Mouse (Mus musculus) bone marrow, adult 2 months (tissue): ENCODE results near the gene Taok3.

Experiments
- CTCF ChIP-seq: fragments of 200-500 bp; IDR thresholded peaks from 2 replicates; pipeline ENCODE4 v1.5.1; 2011; ENCODE audit warnings: low read length, control low read depth; ENCODE audit not compliant: control insufficient read depth, insufficient read depth
- POLR2A ChIP-seq: fragments of 200-500 bp; IDR thresholded peaks from 2 replicates; pipeline ENCODE4 v1.6.1; 2011; ENCODE audit warnings: low read depth, mild to moderate bottlenecking, control low read depth, low read length, borderline replicate concordance; ENCODE audit not compliant: control insufficient read depth

DNA sequence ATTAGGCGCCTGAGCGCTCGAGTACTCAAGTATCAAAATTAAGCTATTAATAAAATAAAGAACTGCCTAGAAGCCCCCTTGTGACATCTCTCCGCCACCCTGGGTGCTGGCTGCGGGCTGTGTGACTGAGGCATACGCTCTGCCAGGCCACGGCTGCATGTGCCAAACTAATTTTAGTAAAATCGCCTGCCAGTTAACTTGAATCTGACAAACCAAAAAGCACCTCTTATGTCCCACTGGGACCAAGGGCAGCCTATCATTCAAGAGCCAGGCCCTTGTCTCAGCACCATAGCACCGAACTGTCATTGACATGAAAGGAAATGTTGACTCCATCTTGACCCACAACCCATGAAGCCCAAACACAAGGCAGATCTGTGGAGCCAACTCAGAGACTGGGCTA, 14.2 kb upstream of the Taok3 start:
- no peak for TF ChIP-seq POLR2A
- no peak for TF ChIP-seq CTCF
